Mouse (Mus musculus) MEL (cell line): ENCODE measurements around the gene Esam. TPM values are rescaled to one million over a fixed set of nuclear protein-coding genes. Genes with fewer than 3 reads are reported as not detected.

Source experiments
- DNase-seq: peaks from one replicate; pipeline ENCODE4 v3.0.0; 2011; ENCODE audit warnings: low read depth, low spot score
- H3K27ac ChIP-seq: 2 replicates; pipeline ENCODE4 v1.5.1; 2012; ENCODE audit warnings: low read depth, mild to moderate bottlenecking, control low read depth, low read length, moderate library complexity; ENCODE audit not compliant: control insufficient read depth
- H3K27me3 ChIP-seq, 2 experiments: fragments of 150-350 bp in 1 of 2; sonication (generic) in 1 of 2; 2 replicates each; pipeline ENCODE4 v1.6.1; 2012; ENCODE audit warnings: low read length in 2 of 2, mild to moderate bottlenecking in 2 of 2, improper control_type of control experiment in 1 of 2, moderate library complexity in 1 of 2; ENCODE audit not compliant: insufficient read depth in 2 of 2, control insufficient read depth in 1 of 2
- H3K36me3 ChIP-seq, 2 experiments: 2 replicates each; pipeline ENCODE4 v1.6.1; 2012 to 2014; ENCODE audit warnings: low read length in 2 of 2, improper control_type of control experiment in 1 of 2, inconsistent platforms in 1 of 2, mild to moderate bottlenecking in 1 of 2; ENCODE audit not compliant: insufficient read depth in 2 of 2, control insufficient read depth in 1 of 2
- H3K4me1 ChIP-seq, 2 experiments: fragments of 150-350 bp in 1 of 2; sonication (generic) in 1 of 2; 2 replicates each; pipeline ENCODE4 v1.6.1; 2012; ENCODE audit warnings: low read length in 2 of 2, improper control_type of control experiment in 1 of 2, mild to moderate bottlenecking in 1 of 2; ENCODE audit not compliant: insufficient read depth in 2 of 2, control insufficient read depth in 1 of 2
- H3K4me3 ChIP-seq, 2 experiments: fragments of 150-350 bp in 1 of 2; sonication (generic) in 1 of 2; 2 replicates each; pipeline ENCODE4 v1.5.1; 2012; ENCODE audit warnings: low read depth in 2 of 2, low read length in 2 of 2, mild to moderate bottlenecking in 2 of 2, moderate library complexity in 2 of 2, control low read depth in 1 of 2, improper control_type of control experiment in 1 of 2; ENCODE audit not compliant: control insufficient read depth in 1 of 2, insufficient read depth in 1 of 2
- H3K79me2 ChIP-seq: 2 replicates; pipeline ENCODE4 v1.6.1; 2012; ENCODE audit warnings: mild to moderate bottlenecking, low read length, moderate library complexity; ENCODE audit not compliant: control insufficient read depth, poor library complexity, insufficient read depth
- H3K9ac ChIP-seq: 2 replicates; pipeline ENCODE4 v1.6.1; 2012; ENCODE audit warnings: low read depth, mild to moderate bottlenecking, control low read depth, low read length, moderate library complexity; ENCODE audit not compliant: control insufficient read depth, poor library complexity, severe bottlenecking
- H3K9me3 ChIP-seq: fragments of 150-350 bp; sonication (generic); replicated peaks from 2 replicates; pipeline ENCODE4 v1.6.1; 2012; ENCODE audit warnings: mild to moderate bottlenecking, low read length, improper control_type of control experiment, moderate library complexity; ENCODE audit not compliant: insufficient read depth
- BHLHE40 ChIP-seq: IDR thresholded peaks from 2 replicates; pipeline ENCODE4 v1.6.1; 2012; ENCODE audit warnings: low read depth, mild to moderate bottlenecking, inconsistent platforms, low read length, improper control_type of control experiment, borderline replicate concordance
- EP300 ChIP-seq, 2 experiments: IDR thresholded peaks; 2 replicates each; pipeline ENCODE4 v1.6.1; 2011; ENCODE audit warnings: improper control_type of control experiment in 2 of 2, low read length in 2 of 2, low read depth in 1 of 2, mild to moderate bottlenecking in 1 of 2
- GATA1 ChIP-seq: IDR thresholded peaks from 2 replicates; pipeline ENCODE4 v1.6.1; 2011; ENCODE audit warnings: low read depth, low read length, improper control_type of control experiment
- JUND ChIP-seq: IDR thresholded peaks from 2 replicates; pipeline ENCODE4 v1.6.1; 2011; ENCODE audit warnings: low read depth, mild to moderate bottlenecking, improper control_type of control experiment, low read length
- MEF2A ChIP-seq: IDR thresholded peaks from 2 replicates; pipeline ENCODE4 v1.6.1; 2014; ENCODE audit warnings: low read depth, mild to moderate bottlenecking, inconsistent platforms, low read length, improper control_type of control experiment; ENCODE audit not compliant: poor library complexity, insufficient replicate concordance, severe bottlenecking; ENCODE audit errors: extremely low read depth
- MXI1 ChIP-seq: IDR thresholded peaks from 2 replicates; pipeline ENCODE4 v1.6.1; 2011; ENCODE audit warnings: mild to moderate bottlenecking, low read depth, low read length, improper control_type of control experiment
- MYC ChIP-seq: IDR thresholded peaks from 2 replicates; pipeline ENCODE4 v1.6.1; 2011; ENCODE audit warnings: low read depth, mild to moderate bottlenecking, low read length, improper control_type of control experiment, moderate library complexity
- NELFE ChIP-seq: IDR thresholded peaks from 2 replicates; pipeline ENCODE4 v1.6.1; 2011; ENCODE audit warnings: low read depth, low read length, improper control_type of control experiment
- POLR2A ChIP-seq, 2 experiments: IDR thresholded peaks; 2 replicates each; pipeline ENCODE4 v1.6.1; 2011 to 2012; ENCODE audit warnings: low read length in 2 of 2, mild to moderate bottlenecking in 2 of 2, control low read depth in 1 of 2, improper control_type of control experiment in 1 of 2, low read depth in 1 of 2, moderate library complexity in 1 of 2; ENCODE audit not compliant: control insufficient read depth in 1 of 2, insufficient read depth in 1 of 2, poor library complexity in 1 of 2
- RCOR1 ChIP-seq: IDR thresholded peaks from 2 replicates; pipeline ENCODE4 v1.6.1; 2012; ENCODE audit warnings: low read depth, mild to moderate bottlenecking, inconsistent platforms, low read length, improper control_type of control experiment
- SMC3 ChIP-seq: IDR thresholded peaks from 2 replicates; pipeline ENCODE4 v1.6.1; 2011; ENCODE audit warnings: low read depth, low read length, improper control_type of control experiment
- TAL1 ChIP-seq: IDR thresholded peaks from 2 replicates; pipeline ENCODE4 v1.6.1; 2012; ENCODE audit warnings: mild to moderate bottlenecking, inconsistent platforms, low read length, moderate library complexity, mixed read lengths
- TCF12 ChIP-seq: IDR thresholded peaks from 2 replicates; pipeline ENCODE4 v1.6.1; 2014; ENCODE audit warnings: low read depth, mild to moderate bottlenecking, inconsistent platforms, low read length, improper control_type of control experiment, moderate library complexity
- UBTF ChIP-seq: IDR thresholded peaks from 2 replicates; pipeline ENCODE4 v1.6.1; 2012; ENCODE audit warnings: low read depth, mild to moderate bottlenecking, inconsistent platforms, low read length, improper control_type of control experiment, moderate library complexity, borderline replicate concordance; ENCODE audit not compliant: insufficient read depth
- USF1 ChIP-seq: IDR thresholded peaks from 2 replicates; pipeline ENCODE4 v1.6.1; 2014; ENCODE audit warnings: low read depth, mild to moderate bottlenecking, inconsistent platforms, low read length, improper control_type of control experiment, moderate library complexity
- USF2 ChIP-seq, 2 experiments: IDR thresholded peaks; 2 replicates each; pipeline ENCODE4 v1.6.1; 2011 to 2012; ENCODE audit warnings: improper control_type of control experiment in 2 of 2, low read length in 2 of 2, borderline replicate concordance in 1 of 2, inconsistent platforms in 1 of 2, low read depth in 1 of 2, mild to moderate bottlenecking in 1 of 2; ENCODE audit not compliant: insufficient read depth in 1 of 2
- ZNF384 ChIP-seq: IDR thresholded peaks from 2 replicates; pipeline ENCODE4 v1.6.1; 2012; ENCODE audit warnings: low read depth, mild to moderate bottlenecking, inconsistent platforms, low read length, improper control_type of control experiment
- polyA plus RNA-seq, 2 experiments: library from polyadenylated mRNA; stranded (reverse) in 1 of 2; unstranded in 1 of 2; fragments of >175 nt in 1 of 2; fragments of >200 nt in 1 of 2; gene quantifications; 2 replicates each; pipeline versions ENCODE4 v1.2.1 to v1.2.4; 2012; ENCODE audit warnings: low replicate concordance in 2 of 2, low read depth in 1 of 2; ENCODE audit not compliant: insufficient read length in 2 of 2, insufficient read depth in 1 of 2, missing spikeins in 1 of 2
- total RNA-seq: library from RNA; depleted of rRNA; stranded (reverse); fragments of 300-350 nt; gene quantifications from 2 replicates; pipeline ENCODE4 v1.2.3, GENCODE M21; 2012

Gene Esam
- total and polyA plus RNA-seq, 3 experiments, result 0.23 to 0.89 TPM; not detected in 1

DNA sequence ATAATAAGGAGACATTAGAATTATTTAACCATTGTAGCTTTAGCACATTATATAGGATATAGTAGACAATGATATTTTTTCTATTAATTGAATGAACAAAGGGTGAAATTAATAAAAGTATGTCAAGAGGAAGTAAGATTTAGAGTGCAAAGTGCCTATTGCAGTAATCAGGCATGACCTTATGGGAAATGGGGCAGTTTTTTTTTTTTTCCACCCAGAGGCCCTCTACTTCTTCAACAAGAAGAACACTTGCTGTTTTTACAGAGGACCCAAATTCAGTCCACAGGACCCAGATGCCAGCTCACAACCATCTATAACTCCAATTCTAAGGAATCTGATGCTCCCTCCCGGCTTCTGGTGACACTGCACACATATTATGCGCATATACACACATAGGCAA, 32.7 kb downstream of the Esam start:
- no peaks in the 10 kb centered on the region for H3K9me3 ChIP-seq
- no peak for TF ChIP-seq BHLHE40
- TF ChIP-seq NELFE, result no peak
- no peak for TF ChIP-seq MYC
- peak; percentile 42 for TF ChIP-seq TAL1
- TF ChIP-seq MXI1, result no peak
- TF ChIP-seq USF2 (IDR thresholded peaks at IDR 0.05; ENCODE audit: borderline replicate concordance in 1 of 2, insufficient read depth in 1 of 2, low read depth in 1 of 2, low read length in 2 of 2), result no peak
- TF ChIP-seq EP300 (IDR thresholded peaks at IDR 0.05; ENCODE audit: low read depth in 1 of 2, low read length in 2 of 2), result peak in 1 of 2 experiments; percentile 57; a peak in 1 of 4 replicates
- TF ChIP-seq ZNF384, result peak; percentile 88
- H3K4me1 ChIP-seq, result peaks cover 4 to 16% of the 10 kb centered on the region in 2 experiments
- peak; percentile 58 for DNase-seq
- H3K27me3 ChIP-seq, result no peaks in the 10 kb centered on the region
- H3K36me3 ChIP-seq, result peaks cover 0 to 21% of the 10 kb centered on the region in 2 experiments; a peak in 2 of 4 replicates
- no peak overlapping the region for H3K4me3 ChIP-seq
- no peak overlapping the region for H3K27ac ChIP-seq
- H3K79me2 ChIP-seq, result no peaks in the 10 kb centered on the region
- no peak overlapping the region for H3K9ac ChIP-seq

DNA sequence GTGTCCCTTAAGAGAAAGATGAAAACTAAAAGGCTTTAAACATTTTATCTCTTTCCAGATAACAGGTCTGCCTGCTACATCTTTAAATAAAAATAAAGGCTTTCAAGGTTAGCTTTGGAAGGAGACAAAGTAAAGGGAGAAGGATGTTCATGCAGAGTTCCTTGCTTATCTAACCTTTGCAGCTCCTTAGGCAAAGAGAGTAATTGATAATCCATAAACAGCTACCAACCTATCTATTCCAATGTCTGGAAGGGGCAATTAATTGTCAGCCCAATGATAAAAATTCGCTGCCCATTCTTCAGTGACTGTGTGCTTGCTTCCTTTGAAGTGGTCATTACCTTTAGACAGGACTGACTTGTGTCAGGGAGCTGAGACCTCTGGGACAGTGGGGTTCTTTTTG, 35.9 kb downstream of the Esam start:
- Histone ChIP-seq H3K79me2 (no peaks in the 10 kb centered on the region), H3K9me3 (no peaks in the 10 kb centered on the region), H3K9ac (no peak overlapping the region), H3K27me3 (no peaks in the 10 kb centered on the region), H3K4me3 (no peak overlapping the region), H3K4me1 (peaks cover 19 to 37% of the 10 kb centered on the region in 2 experiments), H3K36me3 (peaks cover 0 to 40% of the 10 kb centered on the region in 2 experiments; a peak in 2 of 4 replicates), H3K27ac (no peak overlapping the region)
- peak; percentile 18 for DNase-seq
- TF ChIP-seq POLR2A (IDR thresholded peaks at IDR 0.05; ENCODE audit: control insufficient read depth in 1 of 2, insufficient read depth in 1 of 2, low read depth in 1 of 2, low read length in 2 of 2, poor library complexity in 1 of 2) (no peak), GATA1 (peak; percentile 70), USF1 (no peak), JUND (no peak), TCF12 (peak; percentile 68), TAL1 (peak; percentile 72), RCOR1 (no peak), SMC3 (no peak), MEF2A (no peak), UBTF (no peak), MXI1 (no peak), EP300 (IDR thresholded peaks at IDR 0.05; ENCODE audit: low read depth in 1 of 2, low read length in 2 of 2) (peak; percentile 78 to 82)
- TF ChIP-seq, all 39 proteins: peak for 4
